29 mouse cellular contexts compared by ENCODE assay signal in the genomic region with DNA sequence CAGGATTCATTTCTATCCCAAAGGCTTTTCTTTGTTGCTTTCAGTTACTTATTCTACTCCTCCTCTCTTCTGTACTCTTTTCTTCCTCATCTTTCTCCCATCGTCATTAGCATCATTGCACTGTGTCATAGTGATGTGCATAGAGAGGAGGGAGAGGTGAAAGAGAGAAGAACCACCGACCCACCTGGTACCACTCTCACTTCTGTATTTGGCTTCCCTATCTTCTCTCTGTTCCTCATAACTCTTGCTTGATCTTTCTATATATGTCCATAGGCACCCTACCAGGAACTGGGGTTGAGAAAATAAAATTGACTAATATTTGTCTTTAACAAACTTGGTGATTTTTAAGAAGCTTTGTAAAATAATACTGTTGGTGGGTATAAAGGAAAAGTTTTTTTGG. TPM values are rescaled to one million over a fixed set of nuclear protein-coding genes. Genes with fewer than 3 reads are reported as not detected.
A peak's percentile ranks its signal among the peaks of the same experiment; 100 is the strongest.
DNase-seq lines count a peak whose midpoint lies in the region; ATAC-seq and TF ChIP-seq lines count a peak whose summit lies in the region.
"Had no signal": no experiment of that assay in that cellular context is flagged by ENCODE, and none has a peak within 500 bp of the region (broad histone marks: within the 10 kb centered on the region; RNA-seq: fewer than 3 reads in every experiment).

No protein-coding gene starts in this region.

- H3K36me3 ChIP-seq in neural tube, embryonic 12.5 days: no peaks in the 10 kb centered on the region
- no peaks in the 10 kb centered on the region for H3K36me3 ChIP-seq in neural tube, embryonic 15.5 days
- H3K36me3 ChIP-seq in splenic B cell, adult 2 months (ENCODE audit: control insufficient read depth, insufficient read depth, low read length, poor library complexity, severe bottlenecking): no peaks in the 10 kb centered on the region
- H3K36me3 ChIP-seq: embryonic facial prominence, embryonic 10.5 days; embryonic facial prominence, embryonic 13.5 days; forebrain, embryonic 12.5 days; forebrain, embryonic 15.5 days; heart, embryonic 10.5 days; heart, embryonic 13.5 days; hindbrain, embryonic 13.5 days had no signal

- 67% methylated on average over 2 of the region's 2 CpGs for WGBS in neural tube, embryonic 12.5 days
- WGBS in neural tube, embryonic 15.5 days: 72% methylated on average over 2 of the region's 2 CpGs
- 69% methylated on average over 2 of the region's 2 CpGs for WGBS in cerebellum, adult 2 months

- H3K4me3 ChIP-seq in neural tube, embryonic 12.5 days: no peak overlapping the region
- H3K4me3 ChIP-seq in neural tube, embryonic 15.5 days (replicated peaks): no peak overlapping the region
- no peak overlapping the region for H3K4me3 ChIP-seq in cerebellum, adult 2 months (replicated peaks; ENCODE audit: insufficient read depth, low read depth, low read length)
- H3K4me3 ChIP-seq: embryonic facial prominence, embryonic 10.5 days; embryonic facial prominence, embryonic 13.5 days; erythroblast, embryonic 14.5 days; forebrain, embryonic 12.5 days; forebrain, embryonic 15.5 days; heart, adult 2 months; heart, embryonic 10.5 days; heart, embryonic 13.5 days; hindbrain, embryonic 13.5 days had no signal

- H3K9me3 ChIP-seq in neural tube, embryonic 12.5 days: no peaks in the 10 kb centered on the region
- no peaks in the 10 kb centered on the region for H3K9me3 ChIP-seq in neural tube, embryonic 15.5 days (replicated peaks)
- H3K9me3 ChIP-seq: embryonic facial prominence, embryonic 10.5 days; embryonic facial prominence, embryonic 13.5 days; forebrain, embryonic 12.5 days; forebrain, embryonic 15.5 days; heart, embryonic 10.5 days; heart, embryonic 13.5 days; hindbrain, embryonic 13.5 days had no signal

- ATAC-seq in neural tube, embryonic 12.5 days (ENCODE audit: low FRiP score, low read depth): no peak
- ATAC-seq in neural tube, embryonic 15.5 days (ENCODE audit: low FRiP score): no peak
- peak; percentile 29; the same call in 1 of the 2 replicates for ATAC-seq in megakaryocyte, adult 5-6 weeks (ENCODE audit: poor library complexity, severe bottlenecking)
- ATAC-seq: forebrain, embryonic 15.5 days had no signal

- no peak overlapping the region for H3K9ac ChIP-seq in neural tube, embryonic 12.5 days
- no peak overlapping the region for H3K9ac ChIP-seq in neural tube, embryonic 15.5 days (replicated peaks)
- H3K9ac ChIP-seq: embryonic facial prominence, embryonic 13.5 days; forebrain, embryonic 12.5 days; forebrain, embryonic 15.5 days; heart, embryonic 13.5 days; hindbrain, embryonic 13.5 days had no signal

- TF ChIP-seq POLR2A in cerebellum, adult 2 months (IDR thresholded peaks at IDR 0.05; ENCODE audit: borderline replicate concordance, insufficient read depth, low read length): no peak

- 0 out of 2 replicates have a peak overlapping the region, but pooled peaks have one; percentile 16 for H3K4me2 ChIP-seq in neural tube, embryonic 12.5 days (replicated peaks)
- H3K4me2 ChIP-seq in neural tube, embryonic 15.5 days: no peak overlapping the region
- H3K4me2 ChIP-seq: embryonic facial prominence, embryonic 13.5 days; forebrain, embryonic 12.5 days; forebrain, embryonic 15.5 days; heart, embryonic 13.5 days; hindbrain, embryonic 13.5 days had no signal

- no peak for TF ChIP-seq CTCF in cerebellum, adult 2 months (IDR thresholded peaks at IDR 0.05; ENCODE audit: borderline replicate concordance, insufficient read depth, low read depth, low read length)

- H3K27me3 ChIP-seq in neural tube, embryonic 12.5 days (replicated peaks): no peaks in the 10 kb centered on the region
- H3K27me3 ChIP-seq in neural tube, embryonic 15.5 days (replicated peaks): no peaks in the 10 kb centered on the region
- no peaks in the 10 kb centered on the region for H3K27me3 ChIP-seq in splenic B cell, adult 2 months (ENCODE audit: control insufficient read depth, insufficient read depth, low read length, poor library complexity, severe bottlenecking)
- H3K27me3 ChIP-seq in cerebellum, adult 2 months (ENCODE audit: control insufficient read depth, insufficient read depth, low read length): no peaks in the 10 kb centered on the region
- H3K27me3 ChIP-seq: embryonic facial prominence, embryonic 13.5 days; forebrain, embryonic 12.5 days; forebrain, embryonic 15.5 days; heart, embryonic 13.5 days; hindbrain, embryonic 13.5 days had no signal

- peaks cover 7% of the 10 kb centered on the region for H3K4me1 ChIP-seq in neural tube, embryonic 12.5 days
- peaks cover 6% of the 10 kb centered on the region; the same call in 1 of the 2 replicates for H3K4me1 ChIP-seq in neural tube, embryonic 15.5 days
- no peaks in the 10 kb centered on the region for H3K4me1 ChIP-seq in cerebellum, adult 2 months (ENCODE audit: control insufficient read depth, insufficient read depth, low read length)
- H3K4me1 ChIP-seq: embryonic facial prominence, embryonic 13.5 days; forebrain, embryonic 15.5 days; heart, embryonic 10.5 days; heart, embryonic 13.5 days had no signal

- no peak overlapping the region for H3K27ac ChIP-seq in neural tube, embryonic 12.5 days
- no peak overlapping the region for H3K27ac ChIP-seq in neural tube, embryonic 15.5 days (replicated peaks)
- no peak overlapping the region for H3K27ac ChIP-seq in cerebellum, adult 2 months (ENCODE audit: insufficient read depth, low read length)
- H3K27ac ChIP-seq: embryonic facial prominence, embryonic 10.5 days; embryonic facial prominence, embryonic 13.5 days; forebrain, embryonic 12.5 days; forebrain, embryonic 15.5 days; heart, adult 2 months; heart, embryonic 10.5 days; heart, embryonic 13.5 days; hindbrain, embryonic 13.5 days had no signal

- peak; percentile 14 to 46 for DNase-seq in B cell, adult 2 months
- DNase-seq in splenic B cell, adult 2 months (ENCODE audit: low read depth, low spot score): peak; percentile 78
- DNase-seq in kidney, postnatal 36 days: no peak
- no peak for DNase-seq in cerebellum, adult 2 months
- DNase-seq: adrenal gland, adult 2 months; adrenal gland, postnatal 14 days; cerebellum, adult 11 months; cerebellum, adult 8-10 months; cerebellum, postnatal 36 days; embryo, embryonic 11 days; gastrocnemius, postnatal 25 days; heart, adult 2 months; heart, postnatal 14 days; heart, postnatal 4 days had no signal

RNA-seq across cellular contexts. Expression of gene Neurod4, which starts 3.5 kb away (rescaled TPM):
- polyA plus RNA-seq in neural tube, embryonic 12.5 days (2016; fragmentation: Nextera tagmentation; extraction: Ambion mirVana): 24.2 and 27.6 TPM in 2 replicates
- polyA plus RNA-seq in neural tube, embryonic 15.5 days (2015; fragmentation: Nextera tagmentation; extraction: Ambion mirVana): 0.31 and 0.37 TPM in 2 replicates
- total RNA-seq in megakaryocyte, adult 5-6 weeks (2015): not detected in 2 replicates
- not detected in 2 replicates for total RNA-seq in megakaryocyte, adult 5-6 weeks (2017)
- polyA plus RNA-seq in cerebellum, adult 2 months (2012; rRNA removed): 0.30 and 0.38 TPM in 2 replicates
- total RNA-seq: gastrocnemius, adult 8-10 months; gastrocnemius, postnatal 25 days; heart, adult 2 months; heart, postnatal 14 days; heart, postnatal 4 days; MEL had no signal
- polyA plus RNA-seq: adrenal gland, adult 2 months; erythroblast, embryonic 14.5 days; gonadal fat pad, adult 2 months; heart, adult 2 months; heart, embryonic 13.5 days; heart, embryonic 16.5 days had no signal

RNA-seq across cellular contexts. Expression of gene Tespa1, which starts 46.2 kb away (rescaled TPM):
- polyA plus RNA-seq in neural tube, embryonic 12.5 days (2016; fragmentation: Nextera tagmentation; extraction: Ambion mirVana): 0.27 and 0.44 TPM in 2 replicates
- polyA plus RNA-seq in neural tube, embryonic 15.5 days (2015; fragmentation: Nextera tagmentation; extraction: Ambion mirVana): 0.37 and 7.7 TPM in 2 replicates
- total RNA-seq in megakaryocyte, adult 5-6 weeks (2015): 8.2 and 18.6 TPM in 2 replicates
- total RNA-seq in megakaryocyte, adult 5-6 weeks (2017): 15.5 and 32.0 TPM in 2 replicates
- polyA plus RNA-seq in cerebellum, adult 2 months (2012; rRNA removed): 0.06 and 0.11 TPM in 2 replicates
- polyA plus RNA-seq: adrenal gland, adult 2 months; embryonic facial prominence, embryonic 10.5 days; forebrain, embryonic 12.5 days; forebrain, embryonic 15.5 days; hindbrain, embryonic 13.5 days had no signal

Comparison
In these comparisons a context has a peak if more than half of its experiments do, and no peak if none do; other contexts are left out.
1. RNA of gene Neurod4, which starts 3.5 kb away (polyA plus RNA-seq): 24.2 to 27.6 TPM in neural tube, embryonic 12.5 days; 0.30 to 0.38 TPM in cerebellum, adult 2 months and 0.31 to 0.37 TPM in neural tube, embryonic 15.5 days; every median in the first group is over 10 times any median in the second.
2. DNase-seq: peak in B cell, adult 2 months (2 of 2) and splenic B cell, adult 2 months (single experiment); none in kidney, postnatal 36 days (0 of 2) and cerebellum, adult 2 months (0 of 2).